Mouse (Mus musculus) lung, postnatal 0 days (tissue): ENCODE data around the gene Slc31a1.

Experiments used
- CTCF ChIP-seq: IDR thresholded peaks from 2 replicates; pipeline ENCODE4 v1.5.1; 2016; ENCODE audit warnings: antibody characterized with exemption, mild to moderate bottlenecking
- EP300 ChIP-seq: IDR thresholded peaks from 2 replicates; pipeline ENCODE4 v1.6.1; 2016; ENCODE audit warnings: antibody characterized with exemption, mild to moderate bottlenecking, control low read depth

DNA sequence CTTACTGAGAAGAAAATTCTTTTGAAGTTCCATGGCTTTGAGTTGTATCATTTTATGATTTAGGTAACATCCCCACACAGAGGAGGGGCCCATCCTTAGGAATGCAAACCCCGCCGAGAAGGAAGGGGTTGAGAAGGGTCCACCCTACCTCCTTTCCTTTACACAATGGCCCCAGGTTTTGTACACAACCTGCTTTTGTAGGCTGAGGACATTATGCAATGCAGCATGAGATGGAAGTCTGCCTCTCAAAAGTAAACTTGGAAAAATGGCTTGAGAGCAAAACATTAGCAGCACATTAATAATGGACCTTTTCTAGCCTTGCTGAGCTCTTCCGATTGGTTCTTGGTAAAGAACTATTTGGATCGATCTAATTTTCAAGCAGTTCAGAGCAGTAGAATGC, 5.8 kb downstream of the Slc31a1 start:
- no peak for TF ChIP-seq CTCF
- no peak for TF ChIP-seq EP300
